Mouse (Mus musculus) thymus, adult 2 months (tissue): ENCODE measurements around the gene Arhgap24.

ENCODE experiments used
- CTCF ChIP-seq: fragments of 200-500 bp; IDR thresholded peaks from 2 replicates; pipeline ENCODE4 v1.5.1; 2012; ENCODE audit warnings: mild to moderate bottlenecking, control low read depth, low read length, moderate library complexity, borderline replicate concordance; ENCODE audit not compliant: control insufficient read depth, poor library complexity, insufficient read depth; ENCODE audit errors: extremely low read depth
- POLR2A ChIP-seq: fragments of 200-500 bp; IDR thresholded peaks from 2 replicates; pipeline ENCODE4 v1.6.1; 2012; ENCODE audit warnings: mild to moderate bottlenecking, low read length, control low read depth, moderate library complexity; ENCODE audit not compliant: control insufficient read depth, poor library complexity, insufficient read depth; ENCODE audit errors: extremely low read depth

DNA sequence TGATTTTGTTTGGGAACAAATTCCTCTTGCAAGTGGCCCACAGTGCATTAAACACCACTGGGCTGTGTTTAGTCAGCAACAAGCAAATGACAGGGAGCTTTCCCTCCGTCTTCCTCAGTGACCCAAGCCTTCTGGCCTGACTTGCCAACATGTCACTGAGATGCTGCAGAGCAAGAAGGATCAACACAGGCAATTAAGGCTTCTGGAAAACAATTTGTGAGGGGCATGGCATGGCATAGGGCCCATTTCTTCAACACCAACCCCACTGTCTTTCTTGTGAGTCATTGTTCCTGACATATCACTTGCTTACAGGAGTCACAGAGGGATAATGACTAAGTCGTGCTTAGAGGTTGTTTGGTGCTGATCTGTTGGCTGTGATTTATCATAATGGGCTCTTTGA lies 196.0 kb downstream of the Arhgap24 start:
- TF ChIP-seq POLR2A = no peak
- no peak for TF ChIP-seq CTCF
